Mouse (Mus musculus): Measurements from ENCODE around the gene Fscn1.
A peak's percentile ranks its signal among the peaks of the same experiment; 100 is the strongest.

The Fscn1 gene

DNA sequence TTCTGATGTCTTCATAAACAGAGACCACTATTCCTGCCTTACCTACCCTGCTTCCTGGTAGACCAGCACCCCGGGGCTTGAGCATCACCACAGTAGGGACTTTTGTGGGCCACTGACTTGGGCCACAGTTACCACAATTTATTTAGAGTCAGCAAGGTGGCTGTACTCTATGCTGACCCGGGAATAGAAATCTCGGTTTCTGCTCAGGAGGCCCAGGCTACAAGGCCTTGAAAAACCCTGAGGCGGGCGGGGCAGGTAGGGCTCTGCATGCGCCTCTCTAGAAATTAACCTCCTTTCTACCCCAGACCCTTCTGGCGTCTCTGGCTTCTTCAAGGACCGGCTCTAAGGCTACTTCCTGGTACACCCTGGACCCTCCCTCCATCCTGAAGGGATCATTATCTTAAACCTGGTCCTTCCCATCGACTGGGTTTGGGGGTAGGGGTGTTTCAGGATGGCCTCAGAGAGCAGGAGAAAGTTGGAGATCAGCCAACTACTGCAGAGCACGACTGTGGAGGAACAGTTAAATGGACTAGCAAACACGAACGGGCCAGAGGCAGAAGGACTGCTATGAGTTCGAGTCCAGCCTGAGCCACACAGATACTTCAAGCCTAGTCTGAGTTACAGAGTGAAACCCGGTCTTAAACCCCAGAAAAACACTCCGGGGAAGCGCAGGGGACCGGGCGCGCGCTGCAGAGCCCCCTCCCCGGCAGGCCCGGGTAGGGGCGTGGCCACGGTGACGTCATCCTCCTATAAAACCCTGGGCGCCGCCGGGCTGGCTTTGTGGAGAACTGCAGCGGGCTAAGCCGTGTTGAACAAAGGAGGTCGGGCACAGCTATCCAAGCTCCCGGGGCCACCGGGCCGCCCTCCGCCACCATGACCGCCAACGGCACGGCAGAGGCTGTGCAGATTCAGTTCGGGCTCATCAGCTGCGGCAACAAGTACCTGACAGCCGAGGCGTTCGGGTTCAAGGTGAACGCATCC lies at the start of gene Fscn1:
Gene Fscn1, plus strand, starts transcription at position 768 of the 981 bp plus-strand sequence.
- DNase-seq (ENCODE audit: low spot score in 2 of 2): peak; percentile 84 to 94

DNA sequence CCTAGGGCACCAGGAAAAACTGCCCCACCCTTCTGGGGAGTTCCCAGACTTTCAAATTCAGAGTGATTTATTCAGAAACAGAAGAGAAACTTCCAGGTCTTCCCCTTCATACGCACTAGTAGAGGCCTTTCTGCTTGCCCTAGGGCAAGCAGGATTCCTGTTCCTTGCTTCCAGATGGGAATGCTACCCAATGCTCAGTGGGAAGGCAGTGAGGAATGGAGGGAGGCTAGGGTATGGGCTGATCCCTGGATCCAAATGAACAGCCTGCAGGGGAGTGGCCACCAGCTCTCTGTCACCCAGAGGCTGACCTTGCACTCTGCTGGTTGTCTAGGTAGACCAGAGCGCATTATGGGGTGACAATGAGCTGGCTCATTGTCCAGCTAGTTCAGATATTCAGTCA lies 48.5 kb upstream of the Fscn1 start:
- no peak for DNase-seq (ENCODE audit: low spot score in 2 of 2)

DNA sequence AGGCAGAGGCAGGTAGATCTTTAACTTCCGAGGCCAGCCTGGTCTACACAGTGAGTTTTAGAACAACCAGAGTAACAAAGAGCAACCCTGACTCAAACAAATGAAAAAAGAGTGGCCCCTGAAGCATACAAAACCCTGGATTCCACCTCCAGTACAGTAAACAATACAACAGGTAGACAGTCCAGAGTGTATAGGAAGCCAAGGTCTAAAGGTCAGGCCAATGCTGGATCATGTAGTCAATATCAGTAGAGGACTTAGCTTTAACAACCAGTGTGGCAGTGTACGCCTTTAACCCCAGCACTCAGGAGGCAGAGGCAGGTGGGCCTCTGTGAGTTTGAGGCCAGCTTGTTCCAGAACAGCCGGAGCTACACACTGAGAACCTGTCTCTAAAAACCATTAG lies 47.8 kb upstream of the Fscn1 start:
- no peak for DNase-seq (ENCODE audit: low spot score in 2 of 2)

DNA sequence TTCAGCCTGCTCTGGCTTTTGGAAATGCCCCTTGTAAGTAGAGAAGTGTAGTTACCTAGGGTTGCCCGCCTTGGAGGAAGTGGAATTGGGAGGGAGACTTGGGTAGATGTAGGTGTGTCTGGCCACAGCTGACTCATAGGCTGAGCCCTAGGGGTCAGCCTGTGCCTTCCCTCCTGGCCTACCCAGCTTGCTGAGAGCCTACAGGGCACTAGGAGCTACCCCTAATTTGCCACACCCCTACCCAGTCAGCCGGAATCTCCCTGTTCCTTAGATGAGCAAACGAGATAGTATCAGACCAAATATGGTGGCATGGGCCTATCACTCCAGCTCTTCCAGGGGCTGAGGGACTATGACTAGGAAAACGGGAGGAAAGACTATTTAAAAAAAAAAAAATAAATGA lies 47.4 kb upstream of the Fscn1 start:
- no peak for DNase-seq (ENCODE audit: low spot score in 2 of 2)

DNA sequence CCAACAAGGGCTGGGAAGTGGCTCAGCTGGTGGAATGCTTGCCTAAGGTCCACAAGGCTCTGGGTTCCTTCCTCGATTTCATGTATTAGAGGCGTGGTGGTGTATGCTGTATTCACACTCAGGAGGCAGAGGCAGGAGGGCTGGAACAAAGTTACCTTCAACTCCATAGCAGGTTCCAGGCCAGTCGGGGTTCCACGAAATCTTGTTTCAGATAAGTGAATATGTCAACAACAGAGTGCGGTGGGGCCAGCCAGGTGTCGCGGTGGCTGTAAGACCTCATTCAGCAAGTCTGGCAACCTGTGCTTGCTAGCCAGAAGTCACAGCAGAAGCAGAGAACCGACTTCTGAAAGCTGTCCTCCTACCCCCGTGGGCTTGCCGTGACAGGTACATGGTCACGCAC lies 44.9 kb upstream of the Fscn1 start:
- DNase-seq (ENCODE audit: low spot score in 2 of 2): no peak

DNA sequence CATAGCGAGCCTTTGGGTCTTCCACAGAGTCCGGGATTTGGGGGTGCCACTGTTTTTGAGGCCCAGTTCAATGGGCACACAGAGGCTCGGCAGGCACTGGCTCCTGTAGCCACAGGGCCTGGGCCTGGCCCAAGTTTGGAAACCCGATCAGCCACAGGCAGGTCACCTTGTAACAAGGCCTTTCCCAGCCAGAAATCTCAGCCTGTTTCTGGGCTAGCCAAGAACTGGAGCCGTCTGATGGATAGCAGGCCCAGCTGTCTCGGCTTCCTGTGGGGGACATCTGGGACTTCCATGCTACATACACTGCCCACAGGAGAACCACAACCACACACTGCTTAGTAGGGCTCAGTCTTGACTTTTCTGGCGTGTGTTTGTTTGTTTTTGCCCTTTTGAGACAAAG lies 43.5 kb upstream of the Fscn1 start:
- no peak for DNase-seq (ENCODE audit: low spot score in 2 of 2)

DNA sequence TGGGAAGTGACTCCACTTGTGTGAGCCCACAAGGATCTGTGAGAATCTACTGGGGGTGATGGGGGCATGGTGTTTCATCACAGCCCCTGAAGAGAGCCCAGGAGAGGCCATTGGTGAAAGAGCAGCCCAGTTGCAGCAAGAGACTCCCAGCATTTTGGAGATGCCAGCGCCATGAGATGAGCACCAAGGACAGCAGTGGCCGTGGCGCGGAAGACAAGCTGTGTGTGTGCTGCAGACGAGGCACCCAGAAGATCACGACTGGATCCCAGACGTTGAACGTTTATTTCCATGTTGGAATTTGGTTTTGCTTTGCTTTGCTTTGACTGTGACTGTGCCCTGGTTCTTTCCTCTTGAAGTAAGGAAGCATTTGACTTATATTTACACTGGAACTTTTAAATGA lies 42.7 kb upstream of the Fscn1 start:
- no peak for DNase-seq (ENCODE audit: low spot score in 2 of 2)

DNA sequence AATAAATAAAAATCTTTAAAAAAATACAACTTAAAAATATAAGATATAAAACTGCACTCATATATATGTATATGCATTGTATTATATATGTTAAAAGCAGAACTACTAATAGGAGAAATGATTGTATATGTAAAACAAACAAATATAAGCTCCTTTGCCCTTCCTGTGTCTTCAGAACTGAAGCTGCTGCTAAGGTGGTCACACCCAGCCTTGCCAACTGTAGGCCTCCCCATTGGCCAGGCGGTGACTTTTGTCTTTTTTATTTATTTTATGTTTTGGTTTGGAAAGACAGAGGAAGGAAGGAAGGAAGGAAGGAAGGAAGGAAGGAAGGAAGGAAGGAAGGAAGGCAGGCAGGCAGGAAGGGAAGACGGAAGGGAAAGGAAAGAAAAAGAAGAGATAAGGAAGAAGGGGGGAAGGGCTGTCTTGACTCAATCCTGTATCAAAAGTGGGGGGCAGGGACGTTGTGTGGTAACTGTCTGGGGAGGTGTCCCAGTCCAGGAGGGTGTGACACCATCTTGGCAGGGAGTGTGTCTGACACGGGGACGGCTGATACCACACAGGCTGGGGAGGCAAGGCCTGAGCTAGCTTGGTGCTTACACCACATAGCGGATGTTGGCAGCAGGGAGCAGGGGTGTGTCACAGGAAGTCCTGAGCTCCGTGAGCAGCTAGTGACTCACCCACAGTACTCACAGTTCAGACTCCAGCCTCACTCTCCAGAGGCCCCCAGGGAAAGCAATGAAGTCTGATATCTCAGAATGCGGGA lies 39.7 kb upstream of the Fscn1 start:
- peak in 1 of 2 experiments; percentile 10 for DNase-seq (ENCODE audit: low spot score in 2 of 2)

DNA sequence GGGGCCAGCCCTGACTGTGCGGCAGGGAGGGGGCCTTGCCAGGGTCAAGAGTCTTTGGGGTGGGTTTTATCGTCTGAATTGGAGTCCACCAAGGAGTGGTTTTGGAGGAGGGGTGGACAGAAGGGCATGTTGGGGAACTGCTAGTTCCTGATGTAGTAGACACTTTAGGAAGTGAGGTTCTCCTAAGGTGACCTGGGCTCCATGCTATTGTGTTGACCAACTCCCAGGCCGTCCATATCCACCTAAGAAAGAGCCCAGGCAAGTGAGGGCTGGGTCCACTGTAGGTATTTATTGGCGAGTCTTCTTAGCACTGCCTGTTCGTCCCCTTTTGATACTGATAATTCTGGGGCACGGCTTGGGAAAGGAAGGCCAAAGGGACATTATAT lies 39.1 kb upstream of the Fscn1 start:
- no peak for DNase-seq (ENCODE audit: low spot score in 2 of 2)

DNA sequence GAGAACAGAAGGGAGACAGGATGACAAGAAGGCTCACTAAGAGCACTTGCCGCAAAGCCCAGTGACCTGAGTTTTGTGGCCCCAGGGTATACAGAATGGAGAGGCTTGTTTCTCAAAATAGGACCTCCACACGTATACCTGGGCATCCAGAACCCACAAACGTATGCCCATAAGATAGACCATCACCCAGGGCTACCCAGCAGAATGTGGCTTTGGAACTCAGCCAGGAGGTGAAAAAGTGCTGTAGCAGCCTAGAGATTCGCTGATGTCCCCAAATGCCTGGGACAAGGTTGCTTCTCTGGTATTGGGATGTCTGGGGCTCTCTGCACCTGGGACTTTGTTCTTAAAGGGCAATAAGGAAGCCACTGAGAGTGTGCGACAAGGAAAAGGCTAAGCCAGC lies 37.9 kb upstream of the Fscn1 start:
- no peak for DNase-seq (ENCODE audit: low spot score in 2 of 2)

DNA sequence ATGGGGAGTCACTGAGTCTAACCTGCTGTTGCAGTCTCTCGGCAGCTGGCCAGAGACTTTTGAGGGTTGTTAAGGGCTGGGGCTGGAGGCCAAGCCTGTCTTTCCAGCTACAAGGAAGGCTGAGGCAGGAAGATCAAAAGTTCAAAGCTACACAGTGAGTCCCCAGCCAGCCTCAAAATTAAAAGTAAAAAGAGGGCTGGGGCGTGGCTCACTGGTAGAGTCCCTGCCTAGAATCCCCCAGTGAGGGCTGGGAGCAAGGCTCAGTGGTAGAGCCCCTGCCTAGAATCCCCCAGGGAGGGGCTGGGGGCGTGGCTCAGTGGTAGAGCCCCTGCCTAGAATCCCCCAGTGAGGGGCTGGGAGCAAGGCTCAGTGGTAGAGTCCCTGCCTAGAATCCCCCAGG lies 36.4 kb upstream of the Fscn1 start:
- no peak for DNase-seq (ENCODE audit: low spot score in 2 of 2)

DNA sequence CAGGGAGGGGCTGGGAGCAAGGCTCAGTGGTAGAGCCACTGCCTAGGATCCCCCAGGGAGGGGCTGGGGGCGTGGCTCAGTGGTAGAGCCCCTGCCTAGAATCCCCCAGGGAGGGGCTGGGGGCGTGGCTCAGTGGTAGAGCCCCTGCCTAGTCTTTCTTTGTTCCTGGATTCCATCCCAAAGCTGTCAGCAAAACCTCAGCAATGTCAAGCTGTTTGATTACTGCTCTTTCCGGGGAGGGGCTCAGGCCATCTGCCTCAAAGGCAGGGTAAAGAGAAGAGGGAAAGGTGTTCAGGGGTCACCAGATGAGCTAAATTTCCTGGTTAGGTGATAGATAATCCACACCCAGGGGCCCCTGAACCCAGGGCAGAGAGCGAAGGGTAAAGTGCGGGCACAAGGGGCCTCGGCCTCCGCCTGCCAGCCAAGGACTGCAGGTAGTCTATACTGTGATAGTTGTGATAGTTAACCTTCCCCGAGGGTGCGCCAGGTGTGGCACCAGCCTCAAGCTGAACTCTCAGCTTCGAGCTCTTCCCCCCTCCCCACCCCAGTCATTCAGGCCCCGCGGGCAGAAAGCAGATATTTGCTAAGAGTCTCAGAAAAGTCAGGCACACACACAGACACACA lies 35.7 kb upstream of the Fscn1 start:
- DNase-seq (ENCODE audit: low spot score in 2 of 2): no peak

DNA sequence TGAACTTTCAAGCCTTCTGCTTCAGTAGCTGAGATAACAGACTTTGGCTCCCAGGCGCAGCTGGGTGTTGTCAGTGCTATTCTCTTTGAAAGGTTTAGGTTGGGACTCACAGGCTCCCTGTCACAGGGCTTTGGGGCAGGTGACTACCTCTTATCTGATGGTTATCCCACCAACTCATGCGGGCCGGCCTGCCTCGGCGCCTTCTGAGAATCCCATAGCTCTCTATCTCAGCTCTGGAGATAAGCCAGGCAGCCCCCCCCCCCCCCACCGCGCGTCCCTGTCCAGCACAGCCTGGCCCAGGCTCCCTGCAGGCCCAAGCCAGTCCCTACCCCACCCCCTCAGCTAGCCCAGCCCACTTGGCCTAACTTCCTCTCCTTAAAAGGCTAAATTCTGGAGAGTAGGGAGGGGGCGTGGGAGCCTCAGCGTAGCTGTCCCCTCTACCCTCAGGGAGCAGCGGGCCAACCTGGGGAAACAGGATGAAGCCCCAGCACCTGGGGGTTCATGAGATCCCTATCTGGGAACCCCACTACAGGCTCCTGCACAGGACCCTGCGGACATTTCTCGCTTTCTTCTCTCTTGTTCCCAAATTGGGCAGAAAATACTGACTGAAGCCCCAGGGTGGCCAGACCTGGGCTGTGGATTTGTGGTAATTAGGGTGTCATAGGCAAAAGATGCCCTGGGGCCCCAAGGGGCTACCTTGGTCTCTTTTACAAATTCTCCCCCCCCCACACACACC lies 33.8 kb upstream of the Fscn1 start:
- no peak for DNase-seq (ENCODE audit: low spot score in 2 of 2)

DNA sequence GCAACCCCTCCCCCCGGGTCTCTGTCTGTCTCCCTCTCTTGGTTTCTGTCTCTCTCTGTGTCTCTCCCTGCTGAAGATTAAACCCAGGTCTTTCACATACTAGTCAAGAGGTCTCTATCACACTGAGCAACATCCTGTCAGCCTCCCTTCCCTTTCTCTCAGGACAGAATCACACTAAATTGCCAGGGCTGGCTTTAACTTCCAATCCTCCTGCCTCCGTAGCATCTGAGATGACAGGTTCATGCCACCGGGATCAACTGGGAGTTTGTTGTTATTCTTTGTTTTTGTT lies 33.3 kb upstream of the Fscn1 start:
- DNase-seq (ENCODE audit: low spot score in 2 of 2): no peak

DNA sequence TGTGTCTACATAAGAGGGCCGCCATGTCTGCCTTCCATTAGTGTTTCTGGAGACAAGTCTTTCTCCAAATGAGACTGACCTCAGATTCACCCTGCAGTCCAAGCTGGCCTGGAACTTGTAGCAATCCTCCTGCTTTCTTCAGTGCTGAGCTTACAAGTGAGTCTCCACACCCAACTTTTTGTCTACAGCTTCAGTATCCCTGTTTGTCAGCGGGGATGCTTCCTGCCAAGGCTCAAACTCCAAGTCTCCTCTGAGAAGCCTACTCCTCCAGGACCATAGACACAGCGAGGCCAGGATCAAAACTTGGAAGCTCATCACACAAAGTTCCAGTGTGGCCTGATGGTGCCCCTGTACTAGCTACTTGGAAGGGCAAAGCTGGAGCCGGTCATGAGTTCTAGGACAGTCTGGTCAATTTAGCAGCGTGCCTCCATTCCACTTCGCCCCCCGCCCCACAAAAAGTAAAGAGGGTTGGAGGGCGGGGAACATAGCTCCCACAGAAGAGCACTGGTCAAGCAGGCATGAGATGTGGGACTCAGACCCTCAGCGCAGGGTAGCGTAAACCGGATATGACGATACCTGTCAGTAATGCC lies 32.7 kb upstream of the Fscn1 start:
- no peak for DNase-seq (ENCODE audit: low spot score in 2 of 2)

DNA sequence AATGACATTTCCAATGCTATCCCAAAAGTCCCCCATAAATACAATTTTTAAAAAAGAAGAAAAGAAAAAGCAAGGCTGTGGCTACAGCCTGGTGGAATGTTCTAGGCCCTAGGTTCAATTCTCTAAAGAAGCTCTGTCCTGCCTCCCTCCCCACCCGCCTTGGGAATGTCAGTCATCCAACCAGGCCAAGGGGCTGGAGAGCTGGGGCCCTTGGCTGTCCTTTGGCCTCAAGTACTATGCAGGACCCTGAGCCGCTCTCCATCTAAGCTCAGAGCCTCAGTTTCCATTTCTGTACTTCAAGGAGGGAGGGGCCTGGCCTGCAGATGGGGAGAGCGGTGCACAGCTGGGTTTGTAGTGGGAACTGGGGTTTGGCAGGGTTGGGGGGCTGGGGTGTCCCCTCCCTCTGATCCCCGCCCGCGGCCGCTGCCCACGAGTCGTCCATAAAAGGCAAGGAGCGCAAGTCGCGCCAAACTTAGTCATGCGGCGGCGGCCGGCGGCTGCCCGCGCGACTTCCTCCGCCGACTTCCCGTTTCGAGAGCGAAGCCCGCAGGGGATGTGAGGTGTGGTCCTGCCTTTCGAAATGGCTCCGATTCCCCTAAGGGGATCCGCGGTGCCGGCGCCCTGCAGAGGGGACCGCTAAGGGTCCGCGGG lies 31.3 kb upstream of the Fscn1 start:
- peak; percentile 61 to 63 for DNase-seq (ENCODE audit: low spot score in 2 of 2)

DNA sequence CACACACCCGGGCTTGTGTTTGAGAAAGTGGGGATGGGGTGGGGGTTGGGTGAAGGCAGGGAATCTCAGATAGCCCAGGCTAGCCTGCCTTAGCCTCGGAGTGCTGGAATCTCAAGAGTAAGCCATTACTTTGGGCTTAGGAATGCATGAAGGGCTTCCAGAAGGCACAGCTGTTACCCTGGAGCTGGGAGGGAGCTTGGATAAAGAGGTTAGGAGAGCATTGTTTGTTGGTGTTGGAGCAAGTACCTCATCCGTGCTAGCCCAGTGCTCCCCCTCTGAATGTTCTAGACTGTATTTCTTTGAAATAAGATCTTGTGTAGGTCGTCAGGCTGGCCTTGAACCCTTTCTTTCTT lies 30.8 kb upstream of the Fscn1 start:
- no peak for DNase-seq (ENCODE audit: low spot score in 2 of 2)

DNA sequence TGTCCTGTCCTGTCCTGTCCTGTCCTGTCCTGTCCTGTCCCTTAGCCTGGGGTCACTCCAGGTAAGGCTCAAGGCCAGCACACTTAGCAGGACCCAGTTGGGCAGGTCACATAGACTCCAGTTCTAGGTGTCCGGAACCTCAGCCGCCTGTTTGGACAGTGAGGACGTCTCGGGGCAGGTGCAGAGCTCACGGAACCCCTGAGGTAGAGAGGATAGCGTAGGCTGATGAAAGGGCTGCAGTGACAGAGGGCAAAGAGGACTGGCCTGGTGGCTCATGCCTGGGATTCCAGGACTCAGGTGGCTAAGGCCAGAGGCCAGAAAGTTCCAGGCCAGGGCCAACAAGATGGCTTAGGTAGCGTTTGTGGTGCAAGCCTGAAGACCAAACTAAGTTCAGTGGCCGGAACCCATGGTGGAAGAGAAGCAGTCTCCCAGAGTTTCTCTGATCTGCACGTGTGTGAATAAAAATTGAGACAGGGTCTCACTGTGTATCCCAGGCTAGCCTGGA lies 28.9 kb upstream of the Fscn1 start:
- DNase-seq (ENCODE audit: low spot score in 2 of 2): no peak

DNA sequence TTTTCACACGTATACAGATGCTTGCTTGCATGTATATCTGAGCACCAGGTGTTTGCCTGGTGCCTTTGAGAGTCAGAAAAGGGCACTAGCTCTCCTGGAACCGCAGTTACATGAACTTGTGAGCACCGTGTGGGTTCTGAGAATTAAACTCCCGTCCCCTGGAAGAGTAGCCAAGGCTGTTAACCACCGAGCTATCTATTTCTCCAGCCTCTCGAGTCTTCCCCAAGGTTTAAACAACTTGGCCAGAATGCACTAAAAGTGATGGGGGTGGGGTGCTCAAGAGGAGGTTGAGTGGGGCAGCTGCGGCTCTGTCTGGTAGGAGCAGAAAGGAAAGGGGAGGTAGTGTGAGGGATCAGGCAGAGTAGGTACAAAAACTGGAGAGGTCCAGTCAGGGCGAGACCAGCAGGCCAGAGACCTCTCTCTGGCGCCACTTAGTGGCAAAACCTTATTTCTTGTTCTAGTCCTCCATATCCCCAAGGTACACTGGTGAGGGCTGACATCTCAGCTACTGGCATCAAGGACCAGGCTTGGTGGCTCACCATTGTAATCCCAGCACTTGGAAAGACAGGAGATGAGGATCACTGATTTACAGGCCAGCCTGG lies 28.0 kb upstream of the Fscn1 start:
- DNase-seq (ENCODE audit: low spot score in 2 of 2): peak; percentile 36 to 49

DNA sequence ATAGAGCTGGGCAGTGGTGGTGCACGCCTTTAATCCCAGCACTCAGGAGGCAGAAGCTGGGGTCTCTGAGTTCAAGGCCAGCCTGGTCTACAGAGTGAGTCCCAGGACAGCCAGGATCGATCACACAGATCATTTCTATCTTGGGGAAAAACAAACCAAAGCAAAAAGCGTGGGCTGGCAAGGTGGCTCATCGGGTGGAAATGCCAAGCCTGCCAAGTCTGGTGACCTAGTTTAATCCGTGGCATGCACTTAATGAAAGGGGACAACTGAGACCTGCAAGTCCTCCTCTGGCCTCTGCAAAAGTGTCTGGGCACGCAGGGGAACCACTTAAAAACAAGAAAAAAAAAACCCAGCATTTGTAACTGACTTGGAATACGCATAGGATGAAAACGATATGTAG lies 27.4 kb upstream of the Fscn1 start:
- DNase-seq (ENCODE audit: low spot score in 2 of 2): no peak
